Mouse (Mus musculus) gastrocnemius, adult 8-10 months (tissue): Measurements from ENCODE around the gene Gm20873. TPM values are rescaled to one million over a fixed set of nuclear protein-coding genes. Genes with fewer than 3 reads are reported as not detected.
"Not testable (repeated sequence)": the region's sequence is repeated elsewhere in the genome, so short reads cannot be mapped to it uniquely, and the experiment has no call there.

Experiments
- DNase-seq, 2 experiments: peaks; one replicate each; pipeline ENCODE4 v3.0.0; 2022; ENCODE audit warnings: low spot score in 2 of 2
- total RNA-seq, 4 experiments: library from RNA; stranded (reverse); gene quantifications; 2 replicates each; pipeline ENCODE4 v1.2.4; 2022

Gm20873 gene
- not detected for total RNA-seq

DNA sequence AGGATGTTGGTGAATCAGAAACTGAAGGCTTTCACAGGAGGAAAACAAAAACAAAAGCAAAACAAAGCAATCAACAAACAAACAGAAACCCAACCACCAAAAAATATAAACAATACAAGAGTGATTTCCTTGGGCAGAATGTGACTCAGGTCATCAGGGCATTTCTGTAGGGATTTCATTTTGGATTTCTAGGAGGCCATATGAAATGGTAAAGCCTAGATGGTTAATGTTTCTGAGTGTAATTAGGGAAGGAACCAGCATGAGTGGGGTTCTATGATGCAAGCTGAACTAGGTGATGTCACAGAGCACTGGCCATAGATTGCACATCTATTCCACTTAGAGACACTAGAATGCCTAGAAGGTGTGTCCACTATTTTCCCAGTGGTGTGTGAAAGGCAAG lies at the start of gene Gm20873:
TSS of gene Gm20873 (plus strand) at position 301 of the 400 bp plus-strand sequence.
- DNase-seq: not testable (repeated sequence)

DNA sequence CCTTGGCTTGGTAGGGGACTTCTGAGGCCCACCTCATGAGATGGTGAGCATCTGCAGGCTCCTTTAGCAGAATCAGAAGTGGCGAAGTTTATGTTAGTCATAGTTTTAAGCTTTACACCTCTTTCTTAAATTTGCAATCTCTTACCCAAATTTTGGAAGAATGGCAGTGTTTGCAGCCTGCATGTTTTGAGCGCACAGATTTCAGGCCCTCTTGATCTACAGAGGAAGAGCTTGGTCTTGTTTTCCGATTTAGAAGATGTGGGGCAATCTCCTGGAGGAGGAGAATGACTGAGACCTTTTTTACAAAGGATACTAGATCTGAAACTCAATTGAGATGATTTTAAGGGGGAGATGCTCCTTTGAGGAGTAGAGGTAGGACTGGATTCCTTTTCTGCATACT lies 29.0 kb upstream of the Gm20873 start, which contains the start of gene Gm21746:
TSS of gene Gm21746 (minus strand) at position 101 of the 400 bp plus-strand sequence.
- DNase-seq: not testable (repeated sequence)

Other genes starting within 250 kb of the Gm20873 start
- gene Gm21746, start 29.1 kb upstream of the Gm20873 start, total RNA-seq: not detected